In genomic region chr1:132061750-132062541, GRCm38 (mm10) we compare ENCODE assay signal across 21 mouse cellular contexts. TPM values are rescaled to one million over a fixed set of nuclear protein-coding genes. Genes with fewer than 3 reads are reported as not detected.
DNase-seq lines count a peak whose midpoint lies in the region; ATAC-seq lines count a peak whose summit lies in the region.
"Had no signal": no experiment of that assay in that cellular context is flagged by ENCODE, and none has a peak within 500 bp of the region (broad histone marks: within the 10 kb centered on the region; RNA-seq: fewer than 3 reads in every experiment).

No protein-coding gene starts in this region.

- peaks cover 6% of the 10 kb centered on the region for H3K27me3 ChIP-seq in midbrain, embryonic 11.5 days (ENCODE audit: control insufficient read depth, insufficient read depth, low read length)
- no peaks in the 10 kb centered on the region for H3K27me3 ChIP-seq in midbrain, embryonic 15.5 days (replicated peaks)
- H3K27me3 ChIP-seq in kidney, embryonic 15.5 days = peaks cover 19% of the 10 kb centered on the region
- peaks cover 22% of the 10 kb centered on the region for H3K27me3 ChIP-seq in liver, embryonic 11.5 days (replicated peaks; ENCODE audit: control insufficient read depth, insufficient read depth, low read length)

- no peak overlapping the region for H3K4me3 ChIP-seq in midbrain, embryonic 11.5 days (ENCODE audit: low read depth, low read length)
- no peak overlapping the region for H3K4me3 ChIP-seq in midbrain, embryonic 15.5 days
- H3K4me3 ChIP-seq in kidney, embryonic 15.5 days (replicated peaks) = no peak overlapping the region
- H3K4me3 ChIP-seq in liver, embryonic 11.5 days (ENCODE audit: low read depth, low read length) = no peak overlapping the region
- H3K4me3 ChIP-seq: forebrain, embryonic 12.5 days; hindbrain, embryonic 13.5 days; liver, embryonic 13.5 days; midbrain, embryonic 10.5 days had no signal

- H3K4me1 ChIP-seq in midbrain, embryonic 11.5 days (ENCODE audit: control insufficient read depth, insufficient read depth, low read length) = no peaks in the 10 kb centered on the region
- no peaks in the 10 kb centered on the region for H3K4me1 ChIP-seq in midbrain, embryonic 15.5 days
- peaks cover 16% of the 10 kb centered on the region for H3K4me1 ChIP-seq in kidney, embryonic 15.5 days
- H3K4me1 ChIP-seq in liver, embryonic 11.5 days (replicated peaks; ENCODE audit: control insufficient read depth, insufficient read depth, low read length) = no peaks in the 10 kb centered on the region
- H3K4me1 ChIP-seq: liver, embryonic 13.5 days had no signal

- peak; percentile 56 for DNase-seq in midbrain, embryonic 11.5 days (ENCODE audit: low spot score, missing footprints)
- DNase-seq in kidney, postnatal 4 days = peak; percentile 25 to 46
- no peak for DNase-seq in liver, embryonic 11.5 days (ENCODE audit: low spot score)
- DNase-seq in spleen, postnatal 14 days (ENCODE audit: low spot score in 2 of 2) = no peak
- DNase-seq in embryo, embryonic 11 days = no peak
- DNase-seq: adrenal gland, postnatal 36 days; cerebellum, adult 18-20 months; cerebellum, postnatal 36 days; heart, postnatal 14 days; liver, embryonic 13.5 days; lung, embryonic 14.5 days; lung, postnatal 4 days; retina, postnatal 1 day; thymus, adult 2 months had no signal

- no peak overlapping the region for H3K27ac ChIP-seq in midbrain, embryonic 11.5 days (ENCODE audit: low read depth, low read length)
- no peak overlapping the region for H3K27ac ChIP-seq in midbrain, embryonic 15.5 days
- H3K27ac ChIP-seq in kidney, embryonic 15.5 days = peak overlapping the region; percentile 42; the same call in 1 of the 2 replicates
- no peak overlapping the region for H3K27ac ChIP-seq in liver, embryonic 11.5 days (ENCODE audit: low read depth, low read length)
- H3K27ac ChIP-seq: forebrain, embryonic 12.5 days; hindbrain, embryonic 13.5 days; liver, embryonic 13.5 days; midbrain, embryonic 10.5 days had no signal

- no peak for ATAC-seq in midbrain, embryonic 11.5 days (ENCODE audit: low FRiP score)
- no peak for ATAC-seq in midbrain, embryonic 15.5 days (replicated peaks)
- no peak; the same call in 1 of the 2 replicates for ATAC-seq in kidney, embryonic 15.5 days (replicated peaks; ENCODE audit: low FRiP score)
- no peak for ATAC-seq in liver, embryonic 11.5 days (replicated peaks; ENCODE audit: low FRiP score)
- ATAC-seq: inflammation-experienced regulatory T-cells, adult 6 months had no signal

- H3K9me3 ChIP-seq in midbrain, embryonic 11.5 days (ENCODE audit: control insufficient read depth, low read length) = no peaks in the 10 kb centered on the region
- no peaks in the 10 kb centered on the region for H3K9me3 ChIP-seq in midbrain, embryonic 15.5 days
- H3K9me3 ChIP-seq in kidney, embryonic 15.5 days (replicated peaks) = no peaks in the 10 kb centered on the region
- no peaks in the 10 kb centered on the region for H3K9me3 ChIP-seq in liver, embryonic 11.5 days (ENCODE audit: control insufficient read depth, low read length)
- H3K9me3 ChIP-seq: forebrain, embryonic 12.5 days; hindbrain, embryonic 13.5 days; liver, embryonic 13.5 days; midbrain, embryonic 10.5 days had no signal

- H3K4me2 ChIP-seq in midbrain, embryonic 11.5 days = no peak overlapping the region
- no peak overlapping the region for H3K4me2 ChIP-seq in midbrain, embryonic 15.5 days
- H3K4me2 ChIP-seq in kidney, embryonic 15.5 days = no peak overlapping the region
- H3K4me2 ChIP-seq in liver, embryonic 11.5 days = no peak overlapping the region
- H3K4me2 ChIP-seq: forebrain, embryonic 12.5 days; heart, embryonic 11.5 days; hindbrain, embryonic 13.5 days; liver, embryonic 13.5 days; lung, embryonic 14.5 days had no signal

- H3K36me3 ChIP-seq in midbrain, embryonic 11.5 days (ENCODE audit: control insufficient read depth, insufficient read depth, low read length) = no peaks in the 10 kb centered on the region
- no peaks in the 10 kb centered on the region for H3K36me3 ChIP-seq in midbrain, embryonic 15.5 days (replicated peaks)
- no peaks in the 10 kb centered on the region for H3K36me3 ChIP-seq in kidney, embryonic 15.5 days
- no peaks in the 10 kb centered on the region for H3K36me3 ChIP-seq in liver, embryonic 11.5 days (ENCODE audit: control insufficient read depth, insufficient read depth, low read length)
- H3K36me3 ChIP-seq: forebrain, embryonic 12.5 days; hindbrain, embryonic 13.5 days; liver, embryonic 13.5 days; midbrain, embryonic 10.5 days had no signal

- WGBS in midbrain, embryonic 11.5 days = 75% methylated on average over 6 of the region's 6 CpGs
- WGBS in midbrain, embryonic 15.5 days = 80% methylated on average over 6 of the region's 6 CpGs
- WGBS in kidney, embryonic 15.5 days = 31% methylated on average over 6 of the region's 6 CpGs
- WGBS in liver, embryonic 11.5 days = 62% methylated on average over 6 of the region's 6 CpGs

- no peak overlapping the region for H3K9ac ChIP-seq in midbrain, embryonic 11.5 days (ENCODE audit: low read length)
- H3K9ac ChIP-seq in midbrain, embryonic 15.5 days = no peak overlapping the region
- no peak overlapping the region for H3K9ac ChIP-seq in kidney, embryonic 15.5 days
- H3K9ac ChIP-seq in liver, embryonic 11.5 days (ENCODE audit: low read depth, low read length) = no peak overlapping the region
- H3K9ac ChIP-seq: forebrain, embryonic 12.5 days; hindbrain, embryonic 13.5 days; liver, embryonic 13.5 days; lung, embryonic 14.5 days had no signal

RNA-seq across cellular contexts. Expression of gene Mfsd4a, which starts 5.9 kb away (rescaled TPM):
- polyA plus RNA-seq in midbrain, embryonic 11.5 days (2014; fragmentation: Nextera tagmentation; extraction: Ambion mirVana) = 8.1 and 8.7 TPM in 2 replicates
- 7.8 and 8.5 TPM in 2 replicates for polyA plus RNA-seq in midbrain, embryonic 15.5 days (2015; fragmentation: Nextera tagmentation; extraction: Ambion mirVana)
- 15.6 and 15.8 TPM in 2 replicates for polyA plus RNA-seq in kidney, embryonic 15.5 days (2015; fragmentation: Nextera tagmentation; extraction: Ambion mirVana)
- 9.9 and 10.8 TPM in 2 replicates for polyA plus RNA-seq in liver, embryonic 11.5 days (2014; fragmentation: Nextera tagmentation; extraction: Ambion mirVana)

RNA-seq across cellular contexts. Expression of gene Elk4, which starts 54.5 kb away (rescaled TPM):
- polyA plus RNA-seq in midbrain, embryonic 11.5 days (2014; fragmentation: Nextera tagmentation; extraction: Ambion mirVana) = 17.2 and 19.5 TPM in 2 replicates
- 12.7 and 13.1 TPM in 2 replicates for polyA plus RNA-seq in midbrain, embryonic 15.5 days (2015; fragmentation: Nextera tagmentation; extraction: Ambion mirVana)
- 24.1 and 25.8 TPM in 2 replicates for polyA plus RNA-seq in kidney, embryonic 15.5 days (2015; fragmentation: Nextera tagmentation; extraction: Ambion mirVana)
- 17.8 and 20.9 TPM in 2 replicates for polyA plus RNA-seq in liver, embryonic 11.5 days (2014; fragmentation: Nextera tagmentation; extraction: Ambion mirVana)

Comparison
In these comparisons a context has a peak if more than half of its experiments do, and no peak if none do; other contexts are left out.
1. DNase-seq: peak in midbrain, embryonic 11.5 days (single experiment) and kidney, postnatal 4 days (2 of 2); none in liver, embryonic 11.5 days (single experiment), spleen, postnatal 14 days (0 of 2) and embryo, embryonic 11 days (single experiment).